In the genomic region with DNA sequence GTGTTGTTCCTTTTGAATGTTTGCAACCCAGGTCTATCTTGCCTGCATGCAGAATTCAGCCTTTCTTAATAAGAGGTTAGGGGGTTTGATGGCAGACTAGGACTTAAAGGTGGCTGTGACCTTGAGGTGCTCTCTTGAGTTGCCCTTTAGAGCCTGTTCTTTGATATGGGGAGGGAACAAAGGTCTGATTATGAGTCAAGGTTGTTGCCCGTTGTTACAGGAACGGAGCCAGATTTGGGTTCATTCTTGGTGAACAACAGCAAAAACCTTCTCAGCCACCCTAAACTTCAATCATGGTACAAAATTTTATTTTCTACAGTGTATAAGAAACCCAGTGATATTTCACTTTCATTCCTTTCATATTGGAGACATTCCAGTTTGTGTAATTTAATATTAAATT, we compare ENCODE assay signal across 15 mouse cellular contexts. TPM values are rescaled to one million over a fixed set of nuclear protein-coding genes. Genes with fewer than 3 reads are reported as not detected.
A peak's percentile ranks its signal among the peaks of the same experiment; 100 is the strongest.
DNase-seq lines count a peak whose midpoint lies in the region; ATAC-seq and TF ChIP-seq lines count a peak whose summit lies in the region.
"Had no signal": no experiment of that assay in that cellular context is flagged by ENCODE, and none has a peak within 500 bp of the region (broad histone marks: within the 10 kb centered on the region; RNA-seq: fewer than 3 reads in every experiment).

No protein-coding gene starts in this region.

- no peak for ATAC-seq in heart, embryonic 16.5 days (replicated peaks; ENCODE audit: extremely low read depth, insufficient read depth, low FRiP score)
- no peak for ATAC-seq in lung, postnatal 0 days

- H3K36me3 ChIP-seq in heart, embryonic 16.5 days (ENCODE audit: control insufficient read depth, insufficient read depth) = no peaks in the 10 kb centered on the region
- H3K36me3 ChIP-seq in lung, postnatal 0 days (ENCODE audit: insufficient read depth, low read length) = no peaks in the 10 kb centered on the region
- H3K36me3 ChIP-seq: forebrain, embryonic 12.5 days; hindbrain, embryonic 12.5 days had no signal

- no peaks in the 10 kb centered on the region for H3K4me1 ChIP-seq in heart, embryonic 16.5 days (ENCODE audit: control insufficient read depth, insufficient read depth, low read length)
- peaks cover 7% of the 10 kb centered on the region; the same call in 1 of the 2 replicates for H3K4me1 ChIP-seq in lung, postnatal 0 days (ENCODE audit: insufficient read depth, low read depth, low read length)
- H3K4me1 ChIP-seq: forebrain, embryonic 12.5 days; hindbrain, embryonic 12.5 days had no signal

- 65% methylated on average over 2 of the region's 2 CpGs for WGBS in heart, embryonic 16.5 days
- 76% methylated on average over 2 of the region's 2 CpGs for WGBS in lung, postnatal 0 days

- H3K9me3 ChIP-seq in heart, embryonic 16.5 days (replicated peaks; ENCODE audit: control insufficient read depth, low read length) = no peaks in the 10 kb centered on the region
- no peaks in the 10 kb centered on the region for H3K9me3 ChIP-seq in lung, postnatal 0 days (ENCODE audit: low read length)
- H3K9me3 ChIP-seq: forebrain, embryonic 12.5 days; hindbrain, embryonic 12.5 days had no signal

- H3K27me3 ChIP-seq in heart, embryonic 16.5 days (ENCODE audit: control insufficient read depth, insufficient read depth, low read length) = no peaks in the 10 kb centered on the region
- H3K27me3 ChIP-seq in lung, postnatal 0 days (replicated peaks; ENCODE audit: insufficient read depth, low read length) = no peaks in the 10 kb centered on the region
- H3K27me3 ChIP-seq: CH12.LX; forebrain, embryonic 12.5 days; hindbrain, embryonic 12.5 days had no signal

- TF ChIP-seq CTCF in lung, postnatal 0 days (IDR thresholded peaks at IDR 0.05) = no peak

- no peak overlapping the region for H3K4me2 ChIP-seq in heart, embryonic 16.5 days (ENCODE audit: low read depth, low read length)
- H3K4me2 ChIP-seq in lung, postnatal 0 days (replicated peaks; ENCODE audit: low read depth, low read length) = no peak overlapping the region
- H3K4me2 ChIP-seq: forebrain, embryonic 12.5 days; hindbrain, embryonic 12.5 days had no signal

- H3K9ac ChIP-seq in heart, embryonic 16.5 days (ENCODE audit: low read length) = no peak overlapping the region
- no peak overlapping the region for H3K9ac ChIP-seq in lung, postnatal 0 days (replicated peaks; ENCODE audit: low read depth)
- H3K9ac ChIP-seq: forebrain, embryonic 12.5 days; hindbrain, embryonic 12.5 days had no signal

- no peak for DNase-seq in heart, postnatal 25 days (ENCODE audit: low spot score)
- no peak for DNase-seq in lung, postnatal 0 days (ENCODE audit: low spot score)
- DNase-seq in lung, adult 18-20 months = no peak
- DNase-seq in induced T-regulatory cell, adult 2 months (ENCODE audit: low read depth) = peak; percentile 50
- DNase-seq in testis, postnatal 10 days (ENCODE audit: low spot score) = peak; percentile 45
- DNase-seq in lung, postnatal 10 days = no peak
- no peak for DNase-seq in thymus, postnatal 36 days

- intact Hi-C loops in heart, postnatal 25 days (cut with DNase I) = no loop called here

- H3K4me3 ChIP-seq in heart, embryonic 16.5 days (ENCODE audit: low read length) = no peak overlapping the region
- no peak overlapping the region for H3K4me3 ChIP-seq in lung, postnatal 0 days (ENCODE audit: low read depth, low read length)
- H3K4me3 ChIP-seq: forebrain, embryonic 12.5 days; hindbrain, embryonic 12.5 days had no signal

- peak overlapping the region; percentile 53; the same call in 1 of the 2 replicates for H3K27ac ChIP-seq in heart, embryonic 16.5 days (ENCODE audit: low read length)
- H3K27ac ChIP-seq in lung, postnatal 0 days (ENCODE audit: low read length) = peak overlapping the region; percentile 67
- H3K27ac ChIP-seq: forebrain, embryonic 12.5 days; hindbrain, embryonic 12.5 days had no signal

- no peak for TF ChIP-seq EP300 in lung, postnatal 0 days (IDR thresholded peaks at IDR 0.05)

RNA-seq across cellular contexts. Expression of a gene that starts 0.6 kb away (rescaled TPM):
- 43.2 and 48.3 TPM in 2 replicates for polyA plus RNA-seq in heart, embryonic 16.5 days (2015; fragmentation: Nextera tagmentation; extraction: Ambion mirVana)
- total RNA-seq in heart, postnatal 25 days (2021) = 10 to 100 TPM; 56.3 to 68.1 TPM
- polyA plus RNA-seq in lung, postnatal 0 days (2015; fragmentation: Nextera tagmentation; extraction: Ambion mirVana) = 69.5 and 72.5 TPM in 2 replicates

RNA-seq across cellular contexts. Expression of a gene that starts 7.8 kb away (rescaled TPM):
- polyA plus RNA-seq in heart, embryonic 16.5 days (2015; fragmentation: Nextera tagmentation; extraction: Ambion mirVana) = 59.7 and 66.9 TPM in 2 replicates
- total RNA-seq in heart, postnatal 25 days (2021) = 10 to 100 TPM; 72.1 to 75.9 TPM
- polyA plus RNA-seq in lung, postnatal 0 days (2015; fragmentation: Nextera tagmentation; extraction: Ambion mirVana) = 87.2 and 92.0 TPM in 2 replicates

RNA-seq across cellular contexts. Expression of a gene that starts 10.1 kb away (rescaled TPM):
- 11.6 and 17.8 TPM in 2 replicates for polyA plus RNA-seq in heart, embryonic 16.5 days (2015; fragmentation: Nextera tagmentation; extraction: Ambion mirVana)
- 10 to 100 TPM; 18.2 to 31.0 TPM for total RNA-seq in heart, postnatal 25 days (2021)
- 23.1 and 47.7 TPM in 2 replicates for polyA plus RNA-seq in lung, postnatal 0 days (2015; fragmentation: Nextera tagmentation; extraction: Ambion mirVana)

RNA-seq across cellular contexts. Expression of a gene that starts 23.6 kb away (rescaled TPM):
- 0.17 and 0.38 TPM in 2 replicates for polyA plus RNA-seq in heart, embryonic 16.5 days (2015; fragmentation: Nextera tagmentation; extraction: Ambion mirVana)
- under 1 TPM in 1 of 2 experiments, not detected in 1; 0.23 TPM for total RNA-seq in heart, postnatal 25 days (2021)
- polyA plus RNA-seq in lung, postnatal 0 days (2015; fragmentation: Nextera tagmentation; extraction: Ambion mirVana) = not detected in 2 replicates
- total RNA-seq: CH12.LX; gastrocnemius, postnatal 25 days; left cerebral cortex, postnatal 14 days; midbrain, postnatal 0 days had no signal
- polyA plus RNA-seq: forebrain, embryonic 12.5 days; hindbrain, embryonic 12.5 days; lung, embryonic 16.5 days; midbrain, postnatal 0 days had no signal

RNA-seq across cellular contexts. Expression of a gene that starts 25.8 kb away (rescaled TPM):
- polyA plus RNA-seq in heart, embryonic 16.5 days (2015; fragmentation: Nextera tagmentation; extraction: Ambion mirVana) = 0.15 and 0.38 TPM in 2 replicates
- 1 to 10 TPM; 1.2 to 1.3 TPM for total RNA-seq in heart, postnatal 25 days (2021)
- polyA plus RNA-seq in lung, postnatal 0 days (2015; fragmentation: Nextera tagmentation; extraction: Ambion mirVana) = 0.18 and 0.19 TPM in 2 replicates

Comparison
In these comparisons a context has a peak if more than half of its experiments do, and no peak if none do; other contexts are left out.
1. DNase-seq: peak in induced T-regulatory cell, adult 2 months (single experiment) and testis, postnatal 10 days (single experiment); none in heart, postnatal 25 days (single experiment), lung, postnatal 0 days (single experiment), lung, adult 18-20 months (0 of 2), lung, postnatal 10 days (single experiment) and thymus, postnatal 36 days (0 of 2).